Mouse (Mus musculus): Measurements from ENCODE around the gene Grin2d. TPM values are rescaled to one million over a fixed set of nuclear protein-coding genes. Genes with fewer than 3 reads are reported as not detected.

Grin2d gene
- total RNA-seq, 2 experiments from 2014 or later, result not detected

DNA sequence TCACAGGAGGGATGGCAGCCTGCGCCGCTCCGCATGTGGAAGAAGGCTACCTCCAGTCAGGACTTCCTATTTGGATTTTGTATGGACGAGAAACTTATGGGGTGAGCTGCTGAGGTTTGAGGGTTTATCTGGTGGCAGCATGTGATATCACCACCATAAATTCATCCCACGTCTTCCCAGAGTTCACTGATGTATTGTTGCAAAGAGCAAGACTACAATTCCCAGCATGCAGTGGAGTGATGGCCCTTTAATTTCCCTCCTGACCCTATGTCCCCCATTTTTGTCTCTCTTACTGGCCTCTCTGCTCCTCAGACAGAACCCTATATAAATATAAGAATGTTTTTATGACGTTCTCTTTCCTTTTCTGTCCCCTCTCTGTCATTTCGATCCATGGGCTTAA, 15.4 kb downstream of the Grin2d start:
- ATAC-seq (replicated peaks; ENCODE audit: low FRiP score, poor library complexity, severe bottlenecking), result no peak

DNA sequence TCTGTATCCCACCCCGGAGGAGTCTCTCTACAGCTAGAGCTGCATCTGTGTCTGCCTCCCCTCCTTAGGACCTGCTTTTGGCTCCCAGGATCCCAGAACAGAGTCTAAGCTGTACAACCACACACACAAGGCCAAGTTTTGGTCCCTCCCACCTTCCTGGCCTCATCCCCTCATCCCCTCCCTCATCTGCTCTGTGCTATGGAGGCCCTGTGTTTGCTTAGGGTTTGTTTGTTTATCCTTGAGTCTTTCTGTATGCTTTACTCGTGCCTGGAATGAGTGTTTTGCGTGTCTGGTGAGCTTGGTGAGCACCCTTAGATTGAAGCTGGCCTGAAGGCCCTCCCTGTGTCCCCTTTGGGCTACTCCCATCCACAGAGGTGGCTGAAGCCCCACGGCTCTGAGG, 19.2 kb downstream of the Grin2d start:
- no peak for ATAC-seq (replicated peaks; ENCODE audit: low FRiP score, poor library complexity, severe bottlenecking)

DNA sequence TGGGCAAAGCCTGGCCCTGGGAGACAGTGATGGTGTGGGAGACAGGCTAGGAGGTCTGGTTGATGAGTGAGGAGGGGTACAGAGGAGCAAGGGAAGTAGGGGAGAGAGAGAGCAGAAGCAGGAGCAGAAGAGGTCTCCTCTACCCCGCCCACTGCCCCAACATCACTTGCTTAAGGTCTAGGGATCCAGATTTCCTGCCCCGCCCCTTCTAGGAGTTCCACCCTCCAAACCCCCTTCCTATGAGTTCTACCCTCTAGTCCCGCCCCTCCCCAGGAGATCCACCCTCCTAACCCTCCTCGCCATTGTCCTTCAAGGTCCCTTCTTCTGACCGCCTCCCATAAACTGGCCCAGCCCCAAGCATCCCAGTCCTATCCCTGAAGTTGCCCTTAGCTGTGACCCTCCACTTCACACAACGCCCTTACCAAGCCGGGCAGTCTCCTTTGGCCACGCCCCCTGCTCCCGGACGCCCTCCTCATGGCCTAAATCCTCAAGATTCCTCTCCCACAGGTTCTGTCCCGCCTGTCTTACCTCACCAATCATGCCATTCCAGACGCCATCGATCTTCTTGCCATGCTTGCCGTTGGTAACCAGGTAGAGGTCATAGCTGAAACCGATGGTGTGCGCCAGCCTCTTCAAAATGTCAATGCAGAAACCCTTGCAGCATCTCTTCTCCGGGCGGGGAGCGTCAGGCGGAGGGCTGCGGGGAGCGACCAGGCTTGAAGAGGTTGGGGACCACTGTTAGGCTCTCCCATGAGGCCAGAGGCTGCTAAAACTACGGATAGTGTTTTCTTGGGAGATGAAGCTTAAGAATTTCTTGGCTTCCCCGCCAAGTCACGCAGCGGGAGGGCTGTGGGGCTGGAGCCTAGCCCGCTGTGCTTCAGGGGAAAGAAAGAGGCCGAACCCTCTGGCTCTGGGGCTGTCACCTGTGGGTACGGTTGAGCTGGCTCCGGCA, 21.0 kb downstream of the Grin2d start:
- ATAC-seq (replicated peaks; ENCODE audit: low FRiP score, poor library complexity, severe bottlenecking), result no peak

DNA sequence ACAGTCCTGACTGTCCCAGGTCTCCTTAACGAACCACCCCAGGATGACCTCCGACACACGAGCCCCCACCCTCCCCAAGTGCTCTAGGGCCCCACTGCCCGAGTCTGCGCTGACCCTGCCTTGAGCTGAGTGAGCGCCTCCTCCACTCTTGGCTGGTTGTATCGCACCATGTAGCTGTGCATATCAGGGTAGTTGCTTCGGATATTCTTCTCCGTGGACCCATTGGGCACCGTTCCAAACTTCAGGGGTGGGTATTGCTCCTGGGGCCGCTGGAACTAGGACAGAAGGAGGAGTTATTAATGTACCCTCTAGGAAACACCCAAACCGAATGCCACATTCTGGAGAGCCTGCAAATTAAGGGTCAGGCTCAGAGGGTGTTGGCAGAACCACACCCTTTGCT, 25.1 kb downstream of the Grin2d start:
- no peak for ATAC-seq (replicated peaks; ENCODE audit: low FRiP score, poor library complexity, severe bottlenecking)

DNA sequence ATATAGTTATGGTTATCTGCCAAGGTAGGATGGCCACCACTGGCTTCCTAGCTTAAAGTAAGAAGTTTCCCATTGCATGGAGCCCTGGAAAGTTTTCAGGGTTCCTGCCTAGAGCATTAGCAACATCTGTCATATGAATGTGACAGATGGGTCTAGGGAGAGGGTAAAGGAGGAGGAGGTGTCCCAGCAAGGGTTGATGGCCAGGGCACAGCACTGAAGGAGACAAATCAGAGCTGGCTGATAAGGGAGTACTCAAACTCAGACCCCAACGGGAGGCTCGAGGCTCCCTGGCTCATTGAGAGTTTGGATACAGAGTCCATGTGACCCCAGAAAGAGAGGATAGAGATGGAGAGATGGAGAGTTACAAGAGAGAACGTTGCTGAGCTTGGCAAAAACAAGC, 27.5 kb downstream of the Grin2d start:
- no peak for ATAC-seq (replicated peaks; ENCODE audit: low FRiP score, poor library complexity, severe bottlenecking)

DNA sequence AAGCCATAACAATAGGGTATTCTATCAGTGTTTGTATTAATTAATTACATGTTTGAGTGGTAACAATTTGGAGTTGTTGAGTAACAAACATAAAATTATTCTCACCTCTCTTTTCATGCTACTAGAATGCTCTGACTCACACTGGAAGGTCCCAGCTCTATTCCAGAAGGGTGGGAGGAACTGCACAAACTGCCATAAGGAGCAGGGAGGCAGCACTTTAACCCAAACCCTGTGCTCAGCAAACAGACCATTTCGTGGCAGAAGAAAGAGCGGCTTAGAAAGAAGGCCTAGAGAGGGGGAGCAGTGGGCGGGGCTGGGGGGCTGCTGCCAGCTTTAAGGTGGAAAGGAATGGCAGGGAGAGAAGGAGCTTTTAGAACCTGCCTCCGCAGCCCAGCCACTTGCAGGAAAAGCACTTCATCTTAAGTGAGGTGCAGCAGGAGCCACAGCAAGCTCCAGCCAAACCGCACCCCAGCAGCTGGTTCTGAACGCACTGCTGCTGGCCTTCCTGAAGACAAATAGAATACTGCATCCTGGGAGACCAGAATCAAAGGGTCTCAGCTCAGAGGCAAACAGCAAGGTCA, 29.6 kb downstream of the Grin2d start:
- no peak for ATAC-seq (replicated peaks; ENCODE audit: low FRiP score, poor library complexity, severe bottlenecking)

DNA sequence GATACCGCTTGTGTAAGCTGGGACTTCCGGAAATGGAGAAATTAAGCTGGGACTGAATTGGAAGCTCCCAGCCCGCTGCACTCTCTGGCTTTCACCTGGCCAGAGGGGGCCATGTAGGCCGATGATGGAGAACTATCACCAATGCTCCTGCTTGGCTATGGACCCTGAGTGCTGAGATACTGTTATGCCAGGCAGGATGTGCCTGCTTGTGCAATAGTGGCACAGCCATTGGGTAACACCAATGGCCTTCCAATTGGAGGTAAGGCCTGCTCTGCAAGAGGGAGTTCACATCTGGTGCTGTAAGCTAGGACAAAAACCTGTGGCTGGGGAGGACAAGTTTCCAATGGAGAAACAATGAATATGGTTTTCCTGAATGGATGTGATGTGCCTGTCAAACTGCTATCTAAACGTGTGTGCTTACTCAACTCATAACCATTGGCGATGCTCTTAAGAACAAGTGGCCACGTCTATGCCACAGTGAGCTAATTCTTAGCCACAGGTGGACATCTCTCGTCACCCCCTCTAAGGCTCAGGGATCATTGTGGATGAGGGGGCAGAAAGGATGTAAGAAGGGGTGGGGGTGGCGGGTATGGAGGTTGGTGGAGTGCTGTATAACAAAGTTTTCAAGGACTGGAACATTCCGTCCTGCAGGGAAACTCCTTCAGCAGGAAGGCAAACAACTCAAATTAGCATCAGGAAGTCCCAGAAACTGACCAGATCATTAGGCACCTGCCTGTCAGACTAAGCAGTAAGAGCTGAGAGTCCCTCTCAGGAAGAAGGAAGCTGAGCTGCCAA, 35.0 kb downstream of the Grin2d start:
- ATAC-seq (replicated peaks; ENCODE audit: low FRiP score, poor library complexity, severe bottlenecking), result no peak

DNA sequence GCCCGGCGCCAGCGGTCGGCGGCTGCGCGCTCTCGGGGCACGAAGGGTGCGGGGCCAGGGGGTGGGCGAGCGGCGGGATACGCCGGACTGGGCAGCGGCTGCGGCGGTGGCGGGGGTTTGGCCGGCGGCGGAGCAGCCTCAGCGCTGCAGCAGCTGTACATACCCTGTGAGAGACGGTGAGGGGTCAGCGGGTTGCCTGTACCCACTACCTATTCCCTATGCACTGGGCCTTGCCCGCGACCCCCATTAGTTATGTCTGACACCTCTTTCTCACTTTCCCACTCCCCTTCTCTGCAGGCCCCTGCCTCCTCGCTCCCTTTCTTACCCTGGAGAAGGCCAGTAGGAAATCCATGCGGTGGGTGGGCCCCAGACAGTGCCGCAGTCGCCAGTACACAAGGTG, 44.3 kb downstream of the Grin2d start:
- no peak for ATAC-seq (replicated peaks; ENCODE audit: low FRiP score, poor library complexity, severe bottlenecking)

DNA sequence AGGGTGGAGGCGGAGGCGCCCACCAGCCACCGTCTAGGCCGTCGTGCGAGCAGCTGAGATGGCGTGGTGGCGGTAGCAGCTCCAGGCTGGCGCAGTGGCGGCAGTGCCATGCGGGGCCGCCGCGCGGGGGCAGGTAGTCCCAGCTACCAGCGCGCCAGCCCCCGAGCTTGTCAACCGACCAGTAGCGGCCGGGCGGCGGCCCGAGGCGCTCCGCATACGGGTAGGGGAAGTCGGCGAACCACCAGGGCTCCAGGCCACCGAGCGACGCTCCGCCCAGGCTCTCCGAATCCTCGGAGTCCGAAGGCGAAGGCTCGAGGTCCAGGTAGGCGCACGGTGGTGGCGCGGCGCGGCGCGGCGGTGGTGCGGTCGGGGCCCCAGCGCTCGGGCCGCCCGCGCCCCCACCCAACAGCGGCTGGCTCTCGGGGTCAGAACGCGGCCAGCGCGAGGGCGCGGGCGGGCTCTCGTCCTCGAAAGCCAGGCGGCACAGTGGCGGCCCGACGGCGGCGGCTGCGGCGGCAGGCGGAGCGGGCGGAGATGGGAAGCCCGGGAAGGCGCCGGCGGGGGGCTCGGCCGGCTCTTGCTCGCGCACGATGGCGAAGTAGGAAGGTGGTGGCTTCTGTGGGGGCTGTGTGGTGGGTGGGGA, 44.9 kb downstream of the Grin2d start:
- no peak for ATAC-seq (replicated peaks; ENCODE audit: low FRiP score, poor library complexity, severe bottlenecking)

DNA sequence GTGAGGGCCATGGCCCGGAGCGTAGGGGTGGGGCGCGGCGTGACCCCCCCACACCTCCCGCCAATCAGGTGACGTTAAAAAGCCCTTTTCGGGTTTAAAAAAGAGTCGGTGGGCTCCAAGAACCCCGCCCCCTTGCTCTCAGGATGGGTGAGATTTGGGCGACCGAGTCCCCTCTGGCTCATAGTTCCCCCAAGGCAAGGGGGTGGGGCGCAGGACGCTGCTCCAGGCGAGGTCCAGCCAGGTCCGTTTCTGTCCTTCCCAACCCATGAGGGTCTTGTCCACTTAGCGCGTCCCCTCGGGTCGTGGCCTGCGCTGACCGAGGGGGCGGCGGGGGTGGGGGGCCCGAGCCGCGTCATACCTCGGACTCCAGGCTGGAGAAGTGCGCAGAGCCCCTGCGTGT, 45.8 kb downstream of the Grin2d start:
- no peak for ATAC-seq (replicated peaks; ENCODE audit: low FRiP score, poor library complexity, severe bottlenecking)

DNA sequence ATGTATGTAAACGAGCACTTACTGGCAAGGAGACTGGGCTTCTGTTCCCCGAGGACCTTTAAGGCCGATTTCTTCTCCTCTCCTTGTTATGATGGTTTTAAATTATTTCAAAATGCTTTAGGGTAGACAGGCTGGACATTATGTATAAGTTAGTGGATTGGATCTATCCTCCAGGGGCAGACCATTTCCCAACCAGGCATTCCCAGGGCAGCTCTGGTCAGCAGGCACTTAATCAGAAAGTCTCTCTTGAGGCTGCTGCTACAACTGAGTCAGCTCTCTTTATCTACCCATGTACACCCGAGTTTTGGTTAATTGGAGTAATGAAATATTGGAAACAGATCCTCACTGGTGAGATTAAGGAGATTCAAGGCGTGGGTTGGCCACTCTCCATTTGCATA, 47.1 kb downstream of the Grin2d start:
- ATAC-seq (replicated peaks; ENCODE audit: low FRiP score, poor library complexity, severe bottlenecking), result no peak

DNA sequence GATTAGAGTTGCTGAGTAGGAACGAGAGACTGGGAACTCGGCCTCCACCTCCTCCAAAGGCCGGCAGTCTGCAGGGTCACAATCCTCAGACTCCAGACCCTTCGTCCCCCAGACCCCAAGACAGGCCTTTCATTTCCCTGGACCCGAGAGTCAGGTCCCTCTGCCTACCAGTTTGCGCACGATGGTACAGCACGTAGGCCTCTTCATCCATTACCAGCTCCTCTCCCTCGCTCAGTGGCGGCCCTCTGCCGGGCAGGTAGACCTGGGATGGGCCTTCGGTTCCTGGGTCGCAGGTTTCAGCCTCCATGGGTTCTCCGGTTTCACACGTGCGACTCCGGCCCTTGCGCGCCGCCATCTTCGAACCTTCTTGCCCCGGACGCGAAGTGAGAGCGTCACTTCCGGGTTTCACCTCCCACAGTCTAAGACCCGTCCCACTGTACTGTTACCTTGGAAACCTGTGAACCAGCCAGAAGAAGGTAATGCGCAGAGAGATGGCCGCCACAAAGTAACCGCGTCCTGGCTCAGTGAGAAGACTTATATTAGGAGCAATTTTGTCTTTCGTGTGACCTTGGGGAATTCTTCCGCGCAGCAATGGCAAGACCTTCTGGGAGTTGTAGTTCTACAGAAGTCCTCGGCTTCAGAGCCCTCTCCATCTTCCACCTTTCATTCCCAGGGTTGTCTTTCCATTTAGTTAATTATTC, 47.6 kb downstream of the Grin2d start, which contains the start of gene Grwd1:
Grwd1 (minus strand) TSS at position 518 of the 701 bp plus-strand sequence.
- ATAC-seq (replicated peaks; ENCODE audit: low FRiP score, poor library complexity, severe bottlenecking), result peak; percentile 78

DNA sequence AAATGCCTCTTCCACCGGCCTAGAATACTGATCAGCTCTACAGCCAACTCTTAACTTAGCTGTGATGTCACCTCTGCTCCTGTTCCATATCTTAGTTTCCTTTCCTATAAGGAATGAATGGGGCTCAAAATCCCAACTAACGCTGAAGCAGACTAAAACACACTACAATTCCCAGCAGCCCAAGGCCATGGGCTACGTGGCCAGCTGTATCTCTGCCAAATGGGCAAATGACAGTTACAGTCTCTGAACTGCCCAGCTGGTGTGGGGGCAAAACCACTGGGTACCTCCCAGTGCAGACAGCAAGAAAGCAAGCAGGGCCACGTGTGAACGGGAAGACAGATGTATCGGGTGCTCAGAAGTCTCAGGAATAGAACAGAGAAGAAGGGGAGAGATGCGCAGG, 51.5 kb downstream of the Grin2d start:
- no peak for ATAC-seq (replicated peaks; ENCODE audit: low FRiP score, poor library complexity, severe bottlenecking)

DNA sequence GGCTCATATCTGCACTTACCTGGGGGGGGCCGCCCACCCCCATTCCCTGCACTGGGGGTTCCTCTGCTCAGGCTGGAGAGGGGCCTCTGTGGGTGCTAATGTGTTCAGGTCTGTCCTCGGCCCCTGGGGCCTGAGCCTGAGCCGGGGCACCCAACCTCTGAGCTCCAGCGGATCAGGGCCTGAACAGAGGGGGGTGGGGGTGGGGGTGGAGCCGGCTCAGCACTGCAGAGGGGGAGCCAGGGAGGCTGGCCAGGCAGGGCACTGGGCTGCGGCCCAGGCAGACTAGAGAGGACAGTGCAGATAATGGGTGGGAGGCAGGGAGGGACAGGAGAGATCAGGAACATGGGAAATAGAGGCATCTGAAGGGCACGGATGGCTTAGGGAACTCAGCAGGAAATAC, 53.6 kb downstream of the Grin2d start, which contains the start of gene Kcnj14:
Kcnj14 (minus strand) TSS at position 185 of the 400 bp plus-strand sequence.
- no peak for ATAC-seq (replicated peaks; ENCODE audit: low FRiP score, poor library complexity, severe bottlenecking)

DNA sequence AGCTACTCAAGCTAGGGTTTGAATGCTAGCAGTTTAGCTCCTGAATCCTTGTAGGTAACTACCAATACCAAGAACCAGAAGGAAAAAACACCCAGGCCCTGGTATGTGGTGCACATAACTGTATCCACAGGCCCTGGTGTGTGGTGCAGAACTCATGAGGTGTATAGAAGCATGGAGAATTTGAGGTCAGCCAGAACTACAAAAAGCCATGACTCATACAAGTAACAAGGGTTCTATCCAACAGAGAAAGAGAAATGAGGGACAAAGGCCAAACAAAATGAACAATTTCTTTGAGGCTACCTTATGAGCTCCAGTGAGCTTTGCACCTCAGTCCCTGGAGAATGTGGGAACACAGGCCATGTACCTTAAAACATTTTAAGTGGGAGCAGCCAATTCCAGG, 57.3 kb downstream of the Grin2d start:
- ATAC-seq (replicated peaks; ENCODE audit: low FRiP score, poor library complexity, severe bottlenecking), result no peak

DNA sequence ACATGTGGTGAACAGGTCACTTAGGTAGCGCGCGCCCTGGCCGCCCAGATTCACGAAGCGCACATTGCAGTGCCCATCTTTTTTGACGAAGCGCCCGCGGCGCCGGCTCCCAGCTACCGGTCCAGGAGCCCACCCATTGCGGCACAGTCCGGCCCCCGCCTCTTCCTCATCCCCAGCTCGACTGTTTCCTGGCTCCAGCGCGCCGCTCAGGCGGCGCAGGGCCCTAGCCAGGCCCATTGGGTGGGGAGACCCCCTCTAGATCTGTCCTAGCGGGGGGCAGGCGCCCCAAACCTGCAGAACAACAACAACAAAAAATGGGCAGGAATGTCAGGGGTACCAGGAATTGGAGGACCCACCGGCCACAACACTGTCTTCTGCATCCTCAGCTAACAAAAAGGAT, 58.3 kb downstream of the Grin2d start:
- no peak for ATAC-seq (replicated peaks; ENCODE audit: low FRiP score, poor library complexity, severe bottlenecking)

DNA sequence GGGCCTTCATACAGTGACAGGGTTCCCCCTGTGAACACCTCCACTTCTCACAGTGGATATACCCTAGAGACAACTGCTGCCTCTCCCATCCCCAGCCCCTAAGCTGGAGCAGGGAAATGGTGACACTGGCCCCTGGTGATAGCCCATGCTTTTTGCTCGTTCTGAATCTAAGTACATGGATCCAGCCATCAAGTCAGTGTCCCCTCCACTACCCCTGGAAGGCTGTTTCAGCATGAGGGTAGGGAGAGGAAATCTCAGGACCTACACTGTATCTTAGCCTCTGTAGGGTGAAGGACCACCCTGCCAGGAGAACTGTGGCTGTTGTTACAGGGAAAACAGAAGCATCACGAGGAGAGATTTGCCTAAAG, 62.2 kb downstream of the Grin2d start:
- no peak for ATAC-seq (replicated peaks; ENCODE audit: low FRiP score, poor library complexity, severe bottlenecking)

DNA sequence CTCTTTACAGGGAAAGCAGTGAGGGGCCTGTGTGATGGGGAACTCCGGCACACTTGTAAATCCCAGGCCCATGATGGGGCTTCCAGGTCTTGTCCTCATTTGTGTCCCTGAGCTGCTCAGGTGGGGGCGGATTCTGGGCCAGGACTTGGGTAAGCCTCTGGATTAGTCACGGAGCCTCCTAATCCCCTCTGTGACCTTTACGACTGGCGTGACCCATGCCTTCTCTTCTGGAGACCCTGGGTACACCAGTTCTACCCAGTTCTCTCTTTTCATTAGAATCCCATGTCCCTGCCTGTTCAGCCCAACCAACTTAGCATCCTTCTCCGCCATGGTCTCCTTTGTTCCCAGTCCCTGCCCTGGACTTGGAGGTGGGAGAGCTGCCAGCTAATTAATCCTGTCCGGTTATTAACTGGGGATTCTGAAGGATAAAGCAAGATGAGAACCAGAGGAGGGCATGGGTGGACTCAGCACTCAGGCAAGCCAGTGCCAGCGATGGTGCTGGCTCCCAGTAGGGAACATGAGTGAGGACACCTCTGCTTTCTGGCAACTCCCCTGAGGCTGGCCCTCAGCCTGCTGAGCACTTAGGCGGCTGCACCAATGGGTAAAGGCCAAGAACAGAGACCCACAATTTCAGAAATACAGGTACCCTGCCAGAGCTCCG, 62.7 kb downstream of the Grin2d start:
- ATAC-seq (replicated peaks; ENCODE audit: low FRiP score, poor library complexity, severe bottlenecking), result no peak

DNA sequence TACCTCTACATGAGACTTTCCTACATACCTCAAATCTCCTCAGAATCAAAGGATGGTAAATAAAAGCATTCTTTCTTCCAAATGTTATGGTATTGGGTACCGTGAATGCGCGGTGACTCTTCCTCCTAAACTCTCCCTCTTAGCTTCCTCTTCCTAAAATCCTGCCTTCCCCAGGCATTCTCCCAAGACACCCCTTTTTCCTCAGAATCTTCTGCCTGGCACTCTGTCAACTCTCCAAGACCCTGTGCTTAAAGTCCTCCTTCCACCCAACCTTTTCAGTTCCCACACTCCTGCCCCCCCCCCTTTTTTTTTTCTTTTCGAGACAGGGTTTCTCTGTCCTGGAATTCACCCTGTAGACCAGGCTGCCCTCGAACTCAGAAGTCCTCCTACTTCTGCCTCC, 63.3 kb downstream of the Grin2d start:
- no peak for ATAC-seq (replicated peaks; ENCODE audit: low FRiP score, poor library complexity, severe bottlenecking)
